Mouse (Mus musculus) cerebellum, adult 11-12 months (tissue): ENCODE measurements around the gene Gnaq.
"Not testable (repeated sequence)": the region's sequence is repeated elsewhere in the genome, so short reads cannot be mapped to it uniquely, and the experiment has no call there.

Experiments used
- DNase-seq: peaks from one replicate; pipeline ENCODE4 v3.0.0; 2022

Gene Gnaq

GRCm38 (mm10) chr19:16132791-16132864 lies at the start of gene Gnaq:
Gnaq (plus strand) TSS chr19:16132831.
- no peak for DNase-seq

GRCm38 (mm10) chr19:16083981-16084630 lies 48.5 kb upstream of the Gnaq start:
- DNase-seq: not testable (repeated sequence)

- no peak for DNase-seq
Measured at GRCm38 (mm10) chr19:16085248-16085647, 47.4 kb upstream of the Gnaq start.

- no peak for DNase-seq
Measured at GRCm38 (mm10) chr19:16086154-16086553, 46.5 kb upstream of the Gnaq start.

- no peak for DNase-seq
Measured at GRCm38 (mm10) chr19:16086581-16086980, 46.0 kb upstream of the Gnaq start.

- no peak for DNase-seq
Measured at GRCm38 (mm10) chr19:16087391-16087790, 45.2 kb upstream of the Gnaq start.

- no peak for DNase-seq
Measured at GRCm38 (mm10) chr19:16093616-16094015, 39.0 kb upstream of the Gnaq start.

- no peak for DNase-seq
Measured at GRCm38 (mm10) chr19:16109901-16110300, 22.7 kb upstream of the Gnaq start.

GRCm38 (mm10) chr19:16110670-16111069 lies 22.0 kb upstream of the Gnaq start:
- no peak for DNase-seq

- DNase-seq: peak; percentile 94
Measured at GRCm38 (mm10) chr19:16113295-16113694, 19.3 kb upstream of the Gnaq start.

- DNase-seq: no peak
Measured at GRCm38 (mm10) chr19:16118421-16118820, 14.2 kb upstream of the Gnaq start.

GRCm38 (mm10) chr19:16121301-16121700 lies 11.3 kb upstream of the Gnaq start:
- DNase-seq: no peak

- DNase-seq: no peak
Measured at GRCm38 (mm10) chr19:16128715-16129114, 3.9 kb upstream of the Gnaq start.

GRCm38 (mm10) chr19:16129171-16129570 lies 3.5 kb upstream of the Gnaq start:
- DNase-seq: no peak

- no peak for DNase-seq
Measured at GRCm38 (mm10) chr19:16130476-16130875, 2.2 kb upstream of the Gnaq start.

GRCm38 (mm10) chr19:16131831-16132230 lies 800 bp upstream of the Gnaq start:
- DNase-seq: no peak

- DNase-seq: peak; percentile 89
Measured at GRCm38 (mm10) chr19:16132340-16132790, 266 bp upstream of the Gnaq start.

- DNase-seq: peak; percentile 78
Measured at GRCm38 (mm10) chr19:16132865-16133720, 462 bp downstream of the Gnaq start.

GRCm38 (mm10) chr19:16133721-16134570 lies 1.3 kb downstream of the Gnaq start:
- no peak for DNase-seq

GRCm38 (mm10) chr19:16138064-16138580 lies 5.5 kb downstream of the Gnaq start:
- DNase-seq: no peak

GRCm38 (mm10) chr19:16140710-16141109 lies 8.1 kb downstream of the Gnaq start:
- no peak for DNase-seq

- DNase-seq: no peak
Measured at GRCm38 (mm10) chr19:16141857-16142256, 9.2 kb downstream of the Gnaq start.

- DNase-seq: no peak
Measured at GRCm38 (mm10) chr19:16142990-16143389, 10.4 kb downstream of the Gnaq start.

GRCm38 (mm10) chr19:16147446-16147845 lies 14.8 kb downstream of the Gnaq start:
- DNase-seq: no peak
